Mouse (Mus musculus) left cerebral cortex, postnatal 14 days (tissue): ENCODE data around the gene Erc2. TPM values are rescaled to one million over a fixed set of nuclear protein-coding genes. Genes with fewer than 3 reads are reported as not detected.
A peak's percentile ranks its signal among the peaks of the same experiment; 100 is the strongest.

Experiments used
- DNase-seq, 2 experiments: peaks; one replicate each; pipeline ENCODE4 v3.0.0; 2021 to 2022; ENCODE audit warnings: low spot score in 2 of 2, mixed read lengths in 1 of 2
- intact Hi-C: fragments of 180-260 bp; cut with DNase I; formaldehyde crosslinking; loops from one replicate; pipeline ENCODE4 v1.15.1; 2025
- total RNA-seq, 2 experiments: library from RNA; stranded (reverse); gene quantifications; 2 replicates each; pipeline ENCODE4 v1.2.3; 2021

Erc2 gene
- total RNA-seq, 2 experiments from 2014 or later, result 233 to 251 TPM

GRCm38 (mm10) chr14:28225550-28225949, 603.3 kb downstream of the Erc2 start:
- DNase-seq, result no peak
- intact Hi-C loops, result no loop called here

- intact Hi-C loops, result no loop called here
These were observed 608.3 kb downstream of the Erc2 start for GRCm38 (mm10) chr14:28230563-28230962.

GRCm38 (mm10) chr14:28231241-28231640, 609.0 kb downstream of the Erc2 start:
- intact Hi-C loops, result no loop called here

More at GRCm38 (mm10) chr14:28230563-28230962, 608.3 kb downstream of the Erc2 start:
- peak in 1 of 2 experiments; percentile 60 for DNase-seq

GRCm38 (mm10) chr14:28238336-28239048, 616.3 kb downstream of the Erc2 start:
- no peak for DNase-seq
- intact Hi-C loops, result no loop called here

More at GRCm38 (mm10) chr14:28231241-28231640, 609.0 kb downstream of the Erc2 start:
- DNase-seq, result no peak

GRCm38 (mm10) chr14:28240111-28240510, 617.9 kb downstream of the Erc2 start:
- intact Hi-C loops, result no loop called here
- DNase-seq, result no peak

- intact Hi-C loops, result no loop called here
- DNase-seq, result no peak
These were observed 620.5 kb downstream of the Erc2 start for GRCm38 (mm10) chr14:28242743-28243142.

- intact Hi-C loops, result no loop called here
- peak; percentile 31 to 33 for DNase-seq
These were observed 621.2 kb downstream of the Erc2 start for GRCm38 (mm10) chr14:28243474-28243873.

- DNase-seq, result no peak
- intact Hi-C loops, result no loop called here
These were observed 640.5 kb downstream of the Erc2 start for GRCm38 (mm10) chr14:28262706-28263105.

- intact Hi-C loops, result no loop called here
- peak in 1 of 2 experiments; percentile 37 for DNase-seq
These were observed 645.1 kb downstream of the Erc2 start for GRCm38 (mm10) chr14:28267367-28267766.

GRCm38 (mm10) chr14:28271846-28272245, 649.6 kb downstream of the Erc2 start:
- intact Hi-C loops, result no loop called here

GRCm38 (mm10) chr14:28273669-28274068, 651.4 kb downstream of the Erc2 start:
- intact Hi-C loops, result no loop called here

More at GRCm38 (mm10) chr14:28271846-28272245, 649.6 kb downstream of the Erc2 start:
- no peak for DNase-seq

GRCm38 (mm10) chr14:28274826-28275225, 652.6 kb downstream of the Erc2 start:
- intact Hi-C loops, result no loop called here

More at GRCm38 (mm10) chr14:28273669-28274068, 651.4 kb downstream of the Erc2 start:
- DNase-seq, result no peak

GRCm38 (mm10) chr14:28278951-28279350, 656.7 kb downstream of the Erc2 start:
- no peak for DNase-seq
- intact Hi-C loops, result no loop called here

More at GRCm38 (mm10) chr14:28274826-28275225, 652.6 kb downstream of the Erc2 start:
- no peak for DNase-seq

GRCm38 (mm10) chr14:28280376-28280775, 658.1 kb downstream of the Erc2 start:
- no peak for DNase-seq
- intact Hi-C loops, result no loop called here

- intact Hi-C loops, result no loop called here
- DNase-seq, result no peak
These were observed 661.3 kb downstream of the Erc2 start for GRCm38 (mm10) chr14:28283319-28284095.

- no peak for DNase-seq
- intact Hi-C loops, result no loop called here
These were observed 664.3 kb downstream of the Erc2 start for GRCm38 (mm10) chr14:28286511-28286910.

GRCm38 (mm10) chr14:28288196-28288595, 666.0 kb downstream of the Erc2 start:
- intact Hi-C loops, result no loop called here
- no peak for DNase-seq

- no peak for DNase-seq
- intact Hi-C loops, result no loop called here
These were observed 666.7 kb downstream of the Erc2 start for GRCm38 (mm10) chr14:28288926-28289325.

- intact Hi-C loops, result no loop called here
- no peak for DNase-seq
These were observed 671.7 kb downstream of the Erc2 start for GRCm38 (mm10) chr14:28293921-28294320.

GRCm38 (mm10) chr14:28295145-28295544, 672.9 kb downstream of the Erc2 start:
- intact Hi-C loops, result no loop called here
- no peak for DNase-seq
